ENCODE assay signal across 9 mouse cellular contexts in the genomic region with DNA sequence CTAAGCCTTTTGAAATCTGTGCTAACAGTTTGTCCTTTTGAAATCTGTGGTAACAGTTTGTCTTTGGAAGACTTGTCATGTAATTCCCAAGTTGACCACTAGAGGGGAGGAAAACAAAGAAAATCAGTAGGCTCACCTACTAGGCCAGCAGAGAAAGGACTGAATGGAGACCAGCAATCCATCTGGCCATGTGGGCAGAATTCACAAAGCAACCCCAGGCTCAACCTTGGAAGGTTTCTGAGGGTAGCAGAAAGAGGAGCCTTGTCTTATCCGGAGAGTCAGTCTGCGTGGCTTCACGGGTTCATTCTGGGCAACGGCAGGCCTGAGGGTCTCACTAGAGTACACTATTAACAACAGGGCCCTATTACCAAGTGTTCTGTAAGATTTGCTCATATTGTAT.
A peak's percentile ranks its signal among the peaks of the same experiment; 100 is the strongest.
DNase-seq lines count a peak whose midpoint lies in the region; ATAC-seq and TF ChIP-seq lines count a peak whose summit lies in the region.
"Had no signal": no experiment of that assay in that cellular context is flagged by ENCODE, and none has a peak within 500 bp of the region (broad histone marks: within the 10 kb centered on the region; RNA-seq: fewer than 3 reads in every experiment).

No protein-coding gene starts in this region.

- peak; percentile 34; the same call in 1 of the 2 replicates for TF ChIP-seq CTCF in kidney, adult 2 months (conservative IDR thresholded peaks at IDR 0.05; ENCODE audit: insufficient read depth, insufficient read length, low read depth, low read length)
- TF ChIP-seq CTCF in MEL (IDR thresholded peaks at IDR 0.05 in 2 of 3, conservative IDR thresholded peaks at IDR 0.05 in 1 of 3; ENCODE audit: control insufficient read depth in 1 of 3, insufficient read depth in 1 of 3, low read depth in 2 of 3, low read length in 3 of 3, poor library complexity in 1 of 3, severe bottlenecking in 1 of 3) = peak in 2 of 3 experiments; percentile 51 to 53; a peak in 4 of 6 replicates
- peak; percentile 55; the same call in 1 of the 2 replicates for TF ChIP-seq CTCF in small intestine, adult 2 months (IDR thresholded peaks at IDR 0.05; ENCODE audit: extremely low read depth, insufficient read length, insufficient replicate concordance, low read depth, low read length)

- H3K27me3 ChIP-seq in kidney, adult 2 months (replicated peaks; ENCODE audit: control insufficient read depth, insufficient read depth, low read length) = no peaks in the 10 kb centered on the region
- no peaks in the 10 kb centered on the region for H3K27me3 ChIP-seq in kidney, embryonic 14.5 days (ENCODE audit: control insufficient read depth, insufficient read depth, low read length)
- H3K27me3 ChIP-seq in MEL (ENCODE audit: control insufficient read depth in 1 of 2, insufficient read depth in 2 of 2, low read length in 2 of 2) = no peaks in the 10 kb centered on the region
- H3K27me3 ChIP-seq in small intestine, adult 2 months (ENCODE audit: control insufficient read depth, insufficient read depth, low read length) = no peaks in the 10 kb centered on the region
- H3K27me3 ChIP-seq: embryonic facial prominence, embryonic 15.5 days had no signal

- no peaks in the 10 kb centered on the region for H3K36me3 ChIP-seq in kidney, adult 2 months (ENCODE audit: control insufficient read depth, insufficient read depth, low read length)
- no peaks in the 10 kb centered on the region for H3K36me3 ChIP-seq in kidney, embryonic 14.5 days (ENCODE audit: control insufficient read depth, insufficient read depth, low read length)
- H3K36me3 ChIP-seq in MEL (ENCODE audit: control insufficient read depth in 1 of 2, insufficient read depth in 2 of 2, low read length in 2 of 2) = no peaks in the 10 kb centered on the region
- H3K36me3 ChIP-seq in small intestine, adult 2 months (ENCODE audit: control insufficient read depth, insufficient read depth, low read length) = no peaks in the 10 kb centered on the region
- H3K36me3 ChIP-seq: embryonic facial prominence, embryonic 15.5 days had no signal

- H3K4me1 ChIP-seq in kidney, adult 2 months (ENCODE audit: control insufficient read depth, insufficient read depth, low read length) = no peaks in the 10 kb centered on the region
- H3K4me1 ChIP-seq in kidney, embryonic 14.5 days (ENCODE audit: control insufficient read depth, insufficient read depth, low read length) = no peaks in the 10 kb centered on the region
- H3K4me1 ChIP-seq in MEL (ENCODE audit: control insufficient read depth in 1 of 2, insufficient read depth in 2 of 2, low read length in 2 of 2) = no peaks in the 10 kb centered on the region
- H3K4me1 ChIP-seq in small intestine, adult 2 months (ENCODE audit: control insufficient read depth, insufficient read depth, insufficient read length, low read length) = no peaks in the 10 kb centered on the region
- H3K4me1 ChIP-seq: embryonic facial prominence, embryonic 15.5 days had no signal

- no peak for TF ChIP-seq EP300 in MEL (IDR thresholded peaks at IDR 0.05; ENCODE audit: low read depth in 1 of 2, low read length in 2 of 2)

- H3K27ac ChIP-seq in kidney, adult 2 months (ENCODE audit: insufficient read depth, low read depth, low read length) = no peak overlapping the region
- H3K27ac ChIP-seq in kidney, embryonic 14.5 days (ENCODE audit: low read depth, low read length) = no peak overlapping the region
- H3K27ac ChIP-seq in MEL (ENCODE audit: control insufficient read depth, low read depth, low read length) = no peak overlapping the region
- H3K27ac ChIP-seq in small intestine, adult 2 months (ENCODE audit: insufficient read depth, low read depth, low read length) = no peak overlapping the region
- H3K27ac ChIP-seq: embryonic facial prominence, embryonic 15.5 days had no signal

- TF ChIP-seq RAD21 in MEL (IDR thresholded peaks at IDR 0.05; ENCODE audit: low read depth, low read length) = peak; percentile 57

- intact Hi-C loops in heart, postnatal 36 days (cut with DNase I) = loop anchor here (5.0 kb wide), 1 partner anchor 970 kb away; a partner anchor contains a TSS

- DNase-seq in kidney, adult 2 months = peak; percentile 48
- DNase-seq in MEL (ENCODE audit: low read depth, low spot score) = peak; percentile 41
- peak; percentile 80 for DNase-seq in cerebellum, adult 9-10 months
- DNase-seq in heart, postnatal 36 days = peak; percentile 4 to 7
- peak; percentile 51 for DNase-seq in lung, postnatal 10 days
- DNase-seq in spleen, postnatal 14 days (ENCODE audit: low spot score in 2 of 2) = no peak

- H3K79me2 ChIP-seq in MEL (ENCODE audit: control insufficient read depth, insufficient read depth, low read length, poor library complexity) = no peaks in the 10 kb centered on the region

- no peak overlapping the region for H3K4me2 ChIP-seq in kidney, embryonic 14.5 days (replicated peaks; ENCODE audit: low read depth, low read length)
- H3K4me2 ChIP-seq: embryonic facial prominence, embryonic 15.5 days had no signal

- ATAC-seq in kidney, embryonic 14.5 days (ENCODE audit: low FRiP score, low TSS enrichment) = no peak

- H3K9me3 ChIP-seq in kidney, embryonic 14.5 days (ENCODE audit: control insufficient read depth, low read length) = no peaks in the 10 kb centered on the region
- no peaks in the 10 kb centered on the region for H3K9me3 ChIP-seq in MEL (replicated peaks; ENCODE audit: insufficient read depth, low read length)
- H3K9me3 ChIP-seq: embryonic facial prominence, embryonic 15.5 days had no signal

- no peak for TF ChIP-seq POLR2A in kidney, adult 2 months (IDR thresholded peaks at IDR 0.05; ENCODE audit: low read depth, low read length)
- TF ChIP-seq POLR2A in MEL (IDR thresholded peaks at IDR 0.05; ENCODE audit: control insufficient read depth in 1 of 2, insufficient read depth in 1 of 2, low read depth in 1 of 2, low read length in 2 of 2, poor library complexity in 1 of 2) = no peak
- no peak for TF ChIP-seq POLR2A in small intestine, adult 2 months (IDR thresholded peaks at IDR 0.05; ENCODE audit: low read depth, low read length)

- no peak overlapping the region for H3K4me3 ChIP-seq in kidney, adult 2 months (ENCODE audit: insufficient read depth, low read depth, low read length)
- H3K4me3 ChIP-seq in kidney, embryonic 14.5 days (ENCODE audit: low read length) = no peak overlapping the region
- H3K4me3 ChIP-seq in MEL (ENCODE audit: control insufficient read depth in 1 of 2, insufficient read depth in 1 of 2, low read depth in 2 of 2, low read length in 2 of 2) = no peak overlapping the region
- no peak overlapping the region for H3K4me3 ChIP-seq in small intestine, adult 2 months (ENCODE audit: low read depth, low read length)
- H3K4me3 ChIP-seq: embryonic facial prominence, embryonic 15.5 days had no signal

- WGBS in kidney, adult 2 months = 85% methylated on average over 4 of the region's 4 CpGs
- 83% methylated on average over 4 of the region's 4 CpGs for WGBS in kidney, embryonic 14.5 days
- 93% methylated on average over 4 of the region's 4 CpGs for WGBS in small intestine, adult 2 months

- no peak overlapping the region for H3K9ac ChIP-seq in kidney, embryonic 14.5 days (ENCODE audit: low read depth, low read length)
- H3K9ac ChIP-seq in MEL (ENCODE audit: control insufficient read depth, low read depth, low read length, poor library complexity, severe bottlenecking) = no peak overlapping the region
- H3K9ac ChIP-seq: embryonic facial prominence, embryonic 15.5 days had no signal

TF ChIP-seq in MEL, 35 proteins besides CTCF, POLR2A, EP300 and RAD21:
- TF ChIP-seq ZKSCAN1 (IDR thresholded peaks at IDR 0.05; ENCODE audit: low read depth, low read length) = no peak
- no peak for TF ChIP-seq MAFK (IDR thresholded peaks at IDR 0.05; ENCODE audit: borderline replicate concordance, low read depth, low read length)
- no peak for TF ChIP-seq USF1 (IDR thresholded peaks at IDR 0.05; ENCODE audit: low read depth, low read length)
- no peak for TF ChIP-seq MAX (IDR thresholded peaks at IDR 0.05; ENCODE audit: low read length)
- peak; percentile 50 for TF ChIP-seq SMC3 (IDR thresholded peaks at IDR 0.05; ENCODE audit: low read depth, low read length)
- peak; percentile 27; the same call in 1 of the 2 replicates for TF ChIP-seq ZC3H11A (IDR thresholded peaks at IDR 0.05; ENCODE audit: low read depth, low read length)
- TF ChIP-seq POLR2AphosphoS5 (IDR thresholded peaks at IDR 0.05; ENCODE audit: borderline replicate concordance, low read depth, low read length) = no peak
- TF ChIP-seq UBTF (IDR thresholded peaks at IDR 0.05; ENCODE audit: borderline replicate concordance, insufficient read depth, low read depth, low read length) = no peak
- no peak for TF ChIP-seq TCF12 (IDR thresholded peaks at IDR 0.05; ENCODE audit: low read depth, low read length)
- no peak for TF ChIP-seq ZMIZ1 (IDR thresholded peaks at IDR 0.05; ENCODE audit: low read depth, low read length)
- no peak for TF ChIP-seq RCOR1 (IDR thresholded peaks at IDR 0.05; ENCODE audit: low read depth, low read length)
- no peak for TF ChIP-seq E2F4 (IDR thresholded peaks at IDR 0.05; ENCODE audit: borderline replicate concordance, low read depth, low read length)
- no peak for TF ChIP-seq ZNF384 (IDR thresholded peaks at IDR 0.05; ENCODE audit: low read depth, low read length)

Comparison
In these comparisons a context has a peak if more than half of its experiments do, and no peak if none do; other contexts are left out.
1. DNase-seq: peak in kidney, adult 2 months (single experiment), MEL (single experiment), cerebellum, adult 9-10 months (single experiment), heart, postnatal 36 days (2 of 2) and lung, postnatal 10 days (single experiment); none in spleen, postnatal 14 days (0 of 2).
2. Peak in every context shown above with its lines, with median percentiles within 50 percentile points of each other: CTCF ChIP-seq.